Mouse (Mus musculus) left cerebral cortex, postnatal 10 days (tissue): ENCODE measurements at regions not wholly inside any gene's neighbourhood (a gene's known extent, or its start where the extent isn't known, plus 50 kb on each side); places are given as distances from the start of the nearest gene placed in this dataset.
A peak's percentile ranks its signal among the peaks of the same experiment; 100 is the strongest.
"Not testable (repeated sequence)": the region's sequence is repeated elsewhere in the genome, so short reads cannot be mapped to it uniquely, and the experiment has no call there.

ENCODE experiments used
- DNase-seq, 2 experiments: peaks; one replicate each; pipeline ENCODE4 v3.0.0; 2021 to 2022; ENCODE audit warnings: low spot score in 2 of 2, mixed read lengths in 1 of 2; ENCODE audit errors: extremely low spot score in 1 of 2
- intact Hi-C: fragments of 180-260 bp; cut with DNase I; formaldehyde crosslinking; loops from one replicate; pipeline ENCODE4 v1.15.1; 2025

DNA sequence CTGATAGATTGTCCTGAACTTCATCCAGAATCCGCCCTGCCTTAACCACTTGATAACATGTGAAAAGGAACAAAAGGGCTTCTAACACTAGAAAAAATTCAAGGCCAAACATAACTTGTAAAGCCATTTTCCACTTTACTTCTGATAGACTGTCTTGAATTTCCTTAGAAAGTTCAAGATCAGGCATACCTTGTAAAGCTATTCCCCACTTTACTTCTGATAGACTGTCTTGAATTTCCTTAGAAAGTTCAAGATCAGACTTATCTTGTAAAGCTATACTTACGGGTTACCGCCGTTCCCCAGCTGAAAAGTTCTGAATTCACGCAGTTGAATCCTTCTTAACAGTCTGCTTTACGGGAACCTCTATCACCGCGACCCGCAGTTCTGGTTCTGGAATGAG is 108.4 kb downstream of the Gm21913 start:
- DNase-seq, result peak in 1 of 2 experiments; percentile 63
- intact Hi-C loops, result not testable (repeated sequence)
